Mouse (Mus musculus): ENCODE measurements at regions not wholly inside any gene's neighbourhood (a gene's known extent, or its start where the extent isn't known, plus 50 kb on each side); places are given as distances from the start of the nearest gene placed in this dataset.

DNA sequence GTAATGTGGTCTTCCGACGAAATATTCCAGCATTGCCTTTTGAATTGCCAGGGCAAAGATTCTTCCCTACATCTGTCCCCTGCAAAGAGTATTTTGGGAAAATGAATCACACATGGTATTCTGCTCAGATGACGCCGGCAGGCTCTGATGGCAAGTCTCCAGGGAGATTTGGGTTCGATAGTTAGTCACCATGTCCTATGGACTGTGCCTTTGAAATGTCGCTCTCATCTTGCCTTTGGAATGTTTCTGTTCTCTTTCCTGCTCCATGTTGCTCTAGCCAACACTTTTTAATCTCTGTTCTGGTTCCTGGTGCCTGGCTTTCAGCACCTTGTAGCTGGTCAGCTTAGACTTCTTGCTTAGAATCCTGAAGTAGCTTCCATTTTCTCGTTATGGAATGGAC is 252.3 kb downstream of the Itga8 start:
- DNase-seq: no peak

DNA sequence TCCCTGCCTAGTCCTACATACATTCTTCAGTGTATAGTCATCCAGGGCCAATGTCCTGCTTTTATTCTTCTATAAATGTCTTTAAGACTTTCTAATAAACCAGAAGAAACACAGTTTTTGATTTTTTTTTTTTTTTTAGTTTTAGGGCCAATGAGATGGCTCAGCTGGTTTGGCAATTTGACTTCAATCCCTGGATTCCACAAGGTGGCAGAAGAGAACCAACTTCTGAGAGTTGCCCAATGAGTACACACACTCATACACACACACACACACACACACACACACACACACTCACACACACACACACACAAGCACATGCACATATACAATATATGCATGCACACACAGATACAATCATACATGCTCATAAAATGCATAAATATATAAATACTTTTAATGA is 251.8 kb downstream of the Itga8 start:
- peak; percentile 35 to 56 for DNase-seq

- DNase-seq: no peak
Observed at GRCm38 (mm10) chr2:12053404-12054164, 248.1 kb downstream of the Itga8 start.

- DNase-seq: no peak
Observed at GRCm38 (mm10) chr2:12054165-12054500, 247.6 kb downstream of the Itga8 start.

Measured in kidney, postnatal 36 days (tissue).